Mouse (Mus musculus) gastrocnemius, adult 2 months (tissue): Measurements from ENCODE around the gene Dysf. TPM values are rescaled to one million over a fixed set of nuclear protein-coding genes. Genes with fewer than 3 reads are reported as not detected.

Source experiments
- DNase-seq: peaks from one replicate; pipeline ENCODE4 v3.0.0; 2022
- H3K27ac ChIP-seq: fragments of 200-600 bp; 2 replicates; pipeline ENCODE4 v1.8.1; 2022; ENCODE audit warnings: mild to moderate bottlenecking
- H3K4me3 ChIP-seq: fragments of 200-600 bp; 2 replicates; pipeline ENCODE4 v1.8.1; 2022; ENCODE audit warnings: mild to moderate bottlenecking, moderate library complexity
- CTCF ChIP-seq: fragments of 200-600 bp; IDR thresholded peaks from 2 replicates; pipeline ENCODE4 v1.8.1; 2022; ENCODE audit warnings: antibody characterized with exemption, mild to moderate bottlenecking, moderate library complexity
- intact Hi-C: fragments of 180-260 bp; cut with DNase I; formaldehyde crosslinking; loops from one replicate; pipeline ENCODE4 v1.15.1; 2025
- total RNA-seq, 2 experiments: library from RNA; stranded (reverse); gene quantifications; 2 replicates each; pipeline ENCODE4 v1.2.3; 2021

The Dysf gene
- total RNA-seq, 2 experiments from 2014 or later, result 70.1 to 76.4 TPM

DNA sequence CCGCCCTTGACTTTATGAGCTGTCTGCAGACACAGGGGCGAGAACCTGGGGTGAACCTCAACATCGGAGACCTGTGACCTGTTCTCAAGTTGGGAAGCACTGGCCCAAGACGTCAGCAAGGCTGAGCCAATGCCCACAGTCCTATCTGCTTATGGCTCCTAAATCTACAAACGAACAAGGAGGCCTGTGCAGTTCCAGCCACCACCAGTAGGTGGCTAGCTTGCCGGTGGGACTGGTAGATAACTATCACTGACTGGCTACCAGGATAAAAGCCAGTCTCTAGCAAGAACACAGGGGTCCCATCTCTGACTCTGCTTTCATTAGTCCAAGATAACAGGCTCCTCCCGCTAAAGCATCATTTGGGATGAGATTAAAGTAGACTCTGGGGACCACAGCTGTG, 86.6 kb downstream of the Dysf start:
- intact Hi-C loops, result loop anchor here (2.0 to 10.0 kb wide), 5 partner anchors 42 to 820 kb away; no protein-coding TSS in a partner anchor
- H3K27ac ChIP-seq, result no peak overlapping the region

GRCm38 (mm10) chr6:84095882-84096281, 87.5 kb downstream of the Dysf start:
- Histone ChIP-seq H3K27ac (no peak overlapping the region), H3K4me3 (no peak overlapping the region)
- peak; percentile 41 for DNase-seq
- peak; percentile 86 for TF ChIP-seq CTCF
- intact Hi-C loops, result loop anchor here (2.0 to 10.0 kb wide), 5 partner anchors 41 to 819 kb away; no protein-coding TSS in a partner anchor

More for the DNA sequence above, 86.6 kb downstream of the Dysf start:
- H3K4me3 ChIP-seq, result no peak overlapping the region
- peak; percentile 82 for DNase-seq
- peak; percentile 97 for TF ChIP-seq CTCF

DNA sequence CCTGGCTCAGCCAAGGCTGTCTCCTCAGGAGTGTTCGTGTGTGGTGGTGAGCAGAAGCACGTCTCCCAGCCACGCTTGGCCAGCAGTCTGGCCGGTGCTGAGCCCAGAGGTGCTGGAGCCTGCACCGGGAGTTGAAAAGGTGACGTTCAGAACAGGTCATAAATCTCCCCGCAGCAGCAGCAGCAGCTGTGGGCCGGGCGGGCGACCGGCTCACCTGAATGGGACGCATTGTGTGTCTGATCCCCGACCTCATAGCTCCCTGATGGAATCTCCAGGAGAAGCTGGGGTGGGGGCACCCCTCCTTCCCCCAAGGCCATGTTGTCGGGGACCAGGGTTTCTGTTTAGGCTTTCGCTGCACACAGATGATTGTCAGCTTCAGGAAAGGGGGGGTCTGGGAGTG, 93.6 kb downstream of the Dysf start:
- no peak for DNase-seq
- intact Hi-C loops, result no loop called here
- Histone ChIP-seq H3K27ac (no peak overlapping the region), H3K4me3 (no peak overlapping the region)
- no peak for TF ChIP-seq CTCF

DNA sequence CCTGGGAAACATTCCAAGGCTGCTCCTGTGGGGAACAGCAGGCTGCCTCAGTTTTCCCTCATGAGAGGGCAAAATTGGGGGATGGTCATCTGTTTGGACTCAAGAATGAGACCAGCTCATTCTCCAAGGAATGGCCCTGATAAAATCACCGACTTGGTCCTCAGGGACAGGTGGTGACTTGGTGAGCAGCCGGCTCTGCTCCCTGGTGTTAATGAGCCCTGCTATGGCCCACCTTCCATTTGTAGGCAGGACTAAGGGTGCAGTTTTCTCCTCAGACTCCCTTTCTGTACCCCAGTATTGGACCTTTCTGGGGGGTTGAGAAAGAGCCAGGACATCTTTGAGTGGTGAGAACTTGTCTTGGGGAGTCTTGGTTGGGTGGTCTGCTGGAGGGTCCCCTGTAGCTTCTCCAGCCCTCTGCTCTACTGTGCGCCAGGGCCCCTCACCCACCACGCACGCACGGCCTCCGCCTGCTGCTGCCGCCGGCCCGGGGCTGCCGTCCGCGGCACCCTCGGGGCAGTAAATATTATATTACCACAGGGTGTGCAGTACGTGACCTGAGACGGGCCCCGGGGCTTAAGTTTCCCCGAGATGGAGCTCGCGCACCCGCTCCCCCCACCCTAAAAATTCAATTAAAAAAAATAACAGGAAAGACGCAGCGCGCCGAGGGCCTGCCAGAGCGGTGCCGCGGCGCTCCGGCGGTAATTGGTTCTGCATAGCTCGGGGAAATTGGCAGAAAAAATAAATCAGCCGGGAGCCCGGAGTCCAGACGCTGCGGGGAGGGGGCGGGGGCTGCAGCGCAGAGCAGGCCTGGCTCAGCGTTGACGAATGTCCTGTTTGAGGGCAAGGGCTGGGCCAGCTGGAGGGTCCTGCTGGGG, 97.0 kb downstream of the Dysf start:
- TF ChIP-seq CTCF, result no peak
- H3K4me3 ChIP-seq, result peak overlapping the region; percentile 54
- DNase-seq, result peak; percentile 68
- intact Hi-C loops, result no loop called here
- peak overlapping the region; percentile 60 for H3K27ac ChIP-seq

GRCm38 (mm10) chr6:84106082-84106481, 97.7 kb downstream of the Dysf start:
- DNase-seq, result no peak
- H3K4me3 ChIP-seq, result peak overlapping the region; percentile 54
- intact Hi-C loops, result no loop called here
- no peak for TF ChIP-seq CTCF
- peak overlapping the region; percentile 60 for H3K27ac ChIP-seq

DNA sequence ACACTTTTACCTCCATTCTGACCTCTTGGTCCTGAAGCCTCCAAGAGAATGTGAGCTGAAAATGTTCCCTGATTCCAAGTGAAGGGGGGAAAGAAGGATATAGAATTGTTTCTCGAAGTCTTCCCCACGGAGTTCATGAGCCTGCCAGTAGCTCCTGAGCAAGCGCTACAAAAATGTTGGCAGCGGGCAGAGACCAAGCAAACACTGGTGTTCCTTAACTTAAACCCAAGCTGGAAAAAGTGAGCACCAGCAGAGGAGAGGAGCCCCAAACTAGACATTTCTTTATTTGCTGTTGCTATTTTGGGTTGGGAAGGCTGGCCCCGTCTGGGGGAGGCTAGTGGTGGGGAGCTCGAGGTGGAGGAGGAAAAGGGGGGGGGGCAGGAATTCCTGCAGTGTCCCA, 102.0 kb downstream of the Dysf start:
- no peak for DNase-seq
- intact Hi-C loops, result no loop called here
- 0 out of 2 replicates have a peak overlapping the region, but pooled peaks have one; percentile 20 for H3K27ac ChIP-seq
- no peak overlapping the region for H3K4me3 ChIP-seq
- TF ChIP-seq CTCF, result no peak

DNA sequence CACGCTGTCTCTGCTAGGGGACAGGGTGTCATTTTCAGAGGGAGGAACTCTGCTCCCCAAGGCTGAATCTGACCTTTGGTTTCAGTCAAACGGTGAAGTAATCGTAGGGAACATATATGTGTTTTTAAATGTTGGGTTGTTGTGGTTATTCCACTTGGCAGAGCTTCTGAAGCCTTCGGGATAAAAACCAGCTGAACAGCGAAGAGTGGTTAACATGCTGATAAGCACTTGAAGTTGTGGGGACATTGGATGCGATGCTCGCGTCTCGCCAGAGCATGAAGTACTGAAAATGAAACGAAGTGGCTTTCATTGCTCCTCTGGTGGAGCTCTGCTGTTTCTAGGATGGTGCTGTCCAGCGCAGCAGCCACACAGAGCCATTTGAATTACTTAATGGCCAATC, 102.7 kb downstream of the Dysf start:
- H3K4me3 ChIP-seq, result no peak overlapping the region
- TF ChIP-seq CTCF, result no peak
- H3K27ac ChIP-seq, result 0 out of 2 replicates have a peak overlapping the region, but pooled peaks have one; percentile 5

DNA sequence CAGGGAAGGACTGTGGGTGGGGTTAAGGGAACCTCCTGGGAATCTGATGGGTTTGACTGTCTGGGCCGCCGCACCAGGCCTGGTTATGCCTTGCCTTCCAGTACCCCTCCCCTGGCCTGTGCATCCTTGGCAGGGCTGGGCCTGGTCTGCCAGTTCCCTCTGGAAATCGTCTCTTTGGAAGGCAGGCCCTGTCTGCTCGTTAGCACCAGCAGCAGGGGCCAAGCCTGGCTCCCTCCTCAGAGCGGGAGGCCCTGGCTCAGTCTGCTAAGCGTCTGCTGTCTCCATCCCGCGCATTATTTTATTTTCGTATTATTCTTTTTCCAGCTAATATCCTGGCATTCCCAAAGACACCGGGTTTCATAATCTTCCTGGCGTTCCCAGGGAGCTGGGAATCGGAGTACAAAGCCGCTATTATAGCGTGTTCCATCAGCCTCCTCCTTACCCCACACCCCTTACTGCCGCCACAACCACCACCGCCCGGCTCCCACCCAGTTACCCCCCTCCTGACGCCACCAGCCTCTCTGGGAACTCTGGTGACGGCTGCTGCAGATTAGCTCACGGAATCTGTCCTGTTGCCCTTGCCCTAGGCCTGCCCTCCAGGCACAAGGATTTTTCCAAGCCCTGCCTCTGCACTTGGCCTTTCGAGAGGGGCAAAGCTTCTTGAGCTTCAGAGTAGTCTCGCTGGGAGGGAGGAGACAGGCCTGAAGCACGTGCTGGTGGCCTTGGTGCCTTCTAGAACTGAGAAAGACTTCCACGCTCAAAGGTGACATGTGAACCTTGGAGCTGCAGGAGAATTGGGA, 111.5 kb downstream of the Dysf start:
- Histone ChIP-seq H3K4me3 (no peak overlapping the region), H3K27ac (peak overlapping the region; percentile 53)
- intact Hi-C loops, result no loop called here
- TF ChIP-seq CTCF, result no peak
- DNase-seq, result peak; percentile 62

More for the DNA sequence above, 102.7 kb downstream of the Dysf start:
- intact Hi-C loops, result no loop called here
- no peak for DNase-seq

DNA sequence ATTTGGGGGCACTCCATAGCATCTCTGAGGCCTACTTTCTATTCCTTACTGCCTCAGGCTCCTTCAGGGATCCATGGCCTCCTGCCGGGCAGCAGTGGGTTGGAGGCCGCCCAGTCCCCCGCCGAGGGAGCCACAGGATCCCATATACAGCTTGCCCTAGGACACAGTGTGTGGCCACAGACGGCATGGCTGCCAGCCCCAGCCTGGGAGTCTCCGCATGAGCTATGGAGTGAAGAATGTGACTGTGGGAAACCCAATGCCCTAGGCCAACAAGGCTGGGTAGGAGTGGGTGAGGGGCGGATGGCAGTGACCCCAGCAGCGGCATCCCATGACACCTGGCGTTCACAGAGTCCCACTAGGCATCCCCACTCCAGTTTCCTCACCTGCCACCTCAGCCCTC, 116.2 kb downstream of the Dysf start:
- no peak for TF ChIP-seq CTCF
- Histone ChIP-seq H3K4me3 (no peak overlapping the region), H3K27ac (peak overlapping the region; percentile 38; the same call in 1 of the 2 replicates)
- DNase-seq, result peak; percentile 75
- intact Hi-C loops, result no loop called here

DNA sequence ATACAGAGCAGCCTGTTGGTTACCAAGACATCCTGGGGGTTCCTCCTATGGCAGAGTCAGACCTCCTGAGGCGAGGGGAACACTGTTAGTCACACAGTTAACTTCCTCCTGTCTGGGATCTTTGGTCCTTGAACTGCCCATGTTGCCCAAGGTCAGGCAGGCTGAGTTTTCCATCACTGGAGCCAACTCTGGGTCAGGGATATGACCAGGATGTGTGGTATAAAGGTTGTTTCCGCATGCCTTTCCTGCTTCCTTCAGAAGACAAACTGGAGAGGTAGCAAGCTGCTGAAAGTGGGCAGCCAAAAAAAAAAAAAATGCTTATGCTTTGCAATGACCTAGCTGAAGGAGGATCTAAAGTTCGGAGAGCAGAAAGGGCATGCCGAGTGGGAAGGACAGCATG, 116.7 kb downstream of the Dysf start:
- no peak for TF ChIP-seq CTCF
- Histone ChIP-seq H3K27ac (peak overlapping the region; percentile 38; the same call in 1 of the 2 replicates), H3K4me3 (no peak overlapping the region)
- no peak for DNase-seq
- intact Hi-C loops, result no loop called here

GRCm38 (mm10) chr6:84128229-84128628, 119.8 kb downstream of the Dysf start:
- TF ChIP-seq CTCF, result no peak
- intact Hi-C loops, result no loop called here
- DNase-seq, result no peak
- H3K4me3 ChIP-seq, result no peak overlapping the region
- no peak overlapping the region for H3K27ac ChIP-seq

- no peak overlapping the region for H3K27ac ChIP-seq
- no peak for TF ChIP-seq CTCF
- no peak for DNase-seq
- H3K4me3 ChIP-seq, result no peak overlapping the region
- intact Hi-C loops, result no loop called here
Observed at GRCm38 (mm10) chr6:84130867-84131266, 122.5 kb downstream of the Dysf start.

GRCm38 (mm10) chr6:84131539-84131938, 123.1 kb downstream of the Dysf start:
- no peak for DNase-seq
- Histone ChIP-seq H3K27ac (no peak overlapping the region), H3K4me3 (no peak overlapping the region)
- intact Hi-C loops, result no loop called here
- TF ChIP-seq CTCF, result no peak
